Mouse (Mus musculus) kidney, adult 2 months (tissue): ENCODE results near the gene Dab1.

ENCODE experiments used
- CTCF ChIP-seq: fragments of 200-500 bp; conservative IDR thresholded peaks from 2 replicates; pipeline ENCODE4 v1.5.1; 2011; ENCODE audit warnings: low read depth, mild to moderate bottlenecking, control low read depth, low read length, moderate library complexity, mixed read lengths; ENCODE audit not compliant: insufficient read depth, insufficient read length
- POLR2A ChIP-seq: fragments of 200-500 bp; IDR thresholded peaks from one replicate; pipeline ENCODE4 v1.6.1; 2011; ENCODE audit warnings: low read depth, low read length, control low read depth

DNA sequence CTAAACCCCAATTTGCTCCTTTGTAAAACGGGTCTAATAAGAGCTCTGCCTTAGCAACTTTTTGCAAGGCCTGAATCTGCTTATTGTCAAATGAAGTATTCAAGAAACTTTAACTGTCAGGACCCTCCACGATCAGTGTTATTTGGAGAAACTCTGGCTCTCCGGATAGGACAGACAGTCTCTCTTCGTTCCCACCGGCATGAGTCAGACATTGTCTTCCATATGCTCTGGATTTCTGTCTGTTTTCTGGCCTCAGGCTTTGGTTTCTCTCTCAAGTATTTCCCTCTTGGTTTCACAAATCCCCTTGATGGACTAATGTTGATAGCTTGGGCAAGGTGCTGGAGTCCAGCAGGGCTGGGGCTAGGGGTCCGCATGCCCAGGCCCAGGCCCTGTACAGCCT lies 59.3 kb downstream of the Dab1 start:
- TF ChIP-seq CTCF (no peak), POLR2A (no peak)
